Mouse (Mus musculus): ENCODE measurements at regions not wholly inside any gene's neighbourhood (a gene's known extent, or its start where the extent isn't known, plus 50 kb on each side); places are given as distances from the start of the nearest gene placed in this dataset.

DNA sequence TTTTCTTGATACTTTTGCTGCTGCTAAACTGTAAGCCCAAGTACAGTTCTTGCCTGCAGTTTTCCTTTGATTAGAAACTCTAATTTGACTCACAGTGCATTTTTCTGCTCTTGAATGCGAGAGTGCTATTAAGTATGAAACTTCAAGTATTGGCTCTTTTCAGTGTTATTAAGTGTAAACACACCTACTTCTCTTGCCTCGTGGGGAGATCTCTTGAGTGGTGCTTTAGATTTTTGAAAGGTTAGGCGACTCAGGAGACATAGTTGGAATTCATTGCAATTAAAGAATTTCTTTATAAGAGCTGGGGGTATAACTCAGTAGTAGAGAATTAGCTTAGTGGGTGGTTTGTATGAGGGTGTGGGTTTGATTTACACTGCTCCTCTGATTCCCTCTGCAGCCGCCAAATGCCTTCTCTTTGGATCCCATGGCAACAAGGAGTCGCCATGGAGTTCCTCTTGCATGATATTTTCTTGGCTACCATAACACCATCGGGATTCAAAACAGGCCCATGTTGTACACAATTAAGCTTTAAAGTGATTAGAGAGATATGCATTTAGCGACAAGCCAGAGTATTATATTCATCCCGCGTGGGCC, 88.1 kb upstream of the Rxylt1 start:
- no peak for TF ChIP-seq CTCF (IDR thresholded peaks at IDR 0.05; ENCODE audit: borderline replicate concordance, insufficient read depth, low read depth, low read length)
- TF ChIP-seq POLR2A (IDR thresholded peaks at IDR 0.05; ENCODE audit: borderline replicate concordance, insufficient read depth, low read length): no peak
